Mouse (Mus musculus) hindbrain, postnatal 0 days (tissue): Measurements from ENCODE around the gene Slc29a4. TPM values are rescaled to one million over a fixed set of nuclear protein-coding genes. Genes with fewer than 3 reads are reported as not detected.

Experiments used
- ATAC-seq: fragments of 200-750 bp; cut with Nextera tagmentation; 2 replicates; pipeline ENCODE4 v1.8.0; 2017; ENCODE audit warnings: mild to moderate bottlenecking, moderate TSS enrichment, moderate library complexity
- DNase-seq: peaks from one replicate; pipeline ENCODE4 v3.0.0-alpha.2; 2015; ENCODE audit warnings: low spot score
- H3K27ac ChIP-seq: fragments of 300-500 bp; sonication (generic); 2 replicates; pipeline ENCODE4 v1.5.1; 2014; ENCODE audit warnings: mild to moderate bottlenecking
- H3K27me3 ChIP-seq: fragments of 300-500 bp; sonication (generic); 2 replicates; pipeline ENCODE4 v1.6.1; 2014; ENCODE audit warnings: low read length, mixed read lengths; ENCODE audit not compliant: insufficient read depth
- H3K36me3 ChIP-seq: fragments of 300-500 bp; sonication (generic); 2 replicates; pipeline ENCODE4 v1.6.1; 2014; ENCODE audit warnings: low read length, mixed read lengths; ENCODE audit not compliant: insufficient read depth
- H3K4me1 ChIP-seq: fragments of 300-500 bp; sonication (generic); 2 replicates; pipeline ENCODE4 v1.6.1; 2014; ENCODE audit warnings: antibody characterized with exemption, low read length, mixed read lengths; ENCODE audit not compliant: insufficient read depth
- H3K4me2 ChIP-seq: fragments of 300-500 bp; sonication (generic); 2 replicates; pipeline ENCODE4 v1.6.1; 2014; ENCODE audit warnings: low read depth, mild to moderate bottlenecking, low read length, moderate library complexity, mixed read lengths
- H3K4me3 ChIP-seq: fragments of 300-500 bp; sonication (generic); 2 replicates; pipeline ENCODE4 v1.5.1; 2014; ENCODE audit warnings: low read length
- H3K9ac ChIP-seq: fragments of 300-500 bp; sonication (generic); replicated peaks from 2 replicates; pipeline ENCODE4 v1.6.1; 2014; ENCODE audit warnings: mild to moderate bottlenecking, low read length, moderate library complexity, mixed read lengths
- H3K9me3 ChIP-seq: fragments of 300-500 bp; sonication (generic); 2 replicates; pipeline ENCODE4 v1.6.1; 2016; ENCODE audit warnings: low read length, mixed read lengths
- CTCF ChIP-seq: IDR thresholded peaks from 2 replicates; pipeline ENCODE4 v1.5.1; 2016; ENCODE audit warnings: antibody characterized with exemption, control low read depth, low read depth
- WGBS: fragments of 180-500 bp; shearing (Covaris S2); extraction: QIAGEN DNeasy Blood & Tissue Kit; methylation state at CpG from one replicate; pipeline ENCODE4 v1.1.7; 2014; 5-methylcytosine and 5-hydroxymethylcytosine counted together
- polyA plus RNA-seq: library from polyadenylated mRNA; unstranded; fragments of >200 nt; fragmentation: Nextera tagmentation; extraction: Ambion mirVana; gene quantifications from 2 replicates; pipeline ENCODE4 v1.2.1, GENCODE M21; 2015
- total RNA-seq: library from RNA; depleted of rRNA; stranded (reverse); fragments of >200 nt; gene quantifications from 2 replicates; pipeline ENCODE4 v1.2.3, GENCODE M21; 2014

Gene Slc29a4
- total and polyA plus RNA-seq, 2 experiments from 2014 or later: 67.1 to 80.1 TPM

DNA sequence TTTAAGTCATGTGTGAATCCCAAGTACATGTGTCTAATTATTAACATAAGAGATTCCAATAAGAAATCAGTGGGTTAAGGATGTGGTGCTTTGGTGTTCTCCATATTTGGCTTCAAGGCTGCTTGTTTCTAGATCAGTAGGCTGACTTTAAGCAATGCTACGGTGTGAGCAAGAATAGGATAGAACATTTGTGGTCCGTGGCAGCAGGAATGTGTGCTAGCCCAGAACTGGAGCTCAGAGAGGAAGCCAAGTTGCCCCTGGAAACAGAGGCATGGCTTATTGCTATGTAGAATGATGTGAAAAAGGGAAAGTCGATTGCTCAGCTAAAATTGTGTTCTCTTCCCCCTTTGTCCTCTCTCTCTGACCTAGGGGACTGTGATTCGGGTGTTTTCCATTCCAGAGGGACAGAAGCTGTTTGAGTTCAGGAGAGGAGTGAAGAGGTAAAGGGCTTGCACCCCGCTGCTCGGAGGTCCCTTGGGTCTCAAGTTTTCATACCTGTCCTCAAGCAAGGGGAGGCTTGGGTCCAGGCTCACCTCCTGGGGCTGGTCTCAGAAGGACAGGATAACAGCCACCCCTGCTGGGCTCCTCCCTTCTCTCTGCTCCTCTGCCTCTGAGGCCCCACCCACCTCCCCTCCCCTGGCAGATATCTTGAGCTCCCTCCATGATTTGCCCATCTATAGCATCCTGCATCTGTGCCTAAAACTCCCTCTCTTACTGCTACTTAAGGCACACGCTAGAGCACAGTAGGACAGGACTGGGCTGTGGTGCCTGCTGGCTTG lies 31.5 kb upstream of the Slc29a4 start:
- DNase-seq (peak; percentile 24), ATAC-seq (no peak)
- WGBS: 66% methylated on average over 7 of the region's 7 CpGs

DNA sequence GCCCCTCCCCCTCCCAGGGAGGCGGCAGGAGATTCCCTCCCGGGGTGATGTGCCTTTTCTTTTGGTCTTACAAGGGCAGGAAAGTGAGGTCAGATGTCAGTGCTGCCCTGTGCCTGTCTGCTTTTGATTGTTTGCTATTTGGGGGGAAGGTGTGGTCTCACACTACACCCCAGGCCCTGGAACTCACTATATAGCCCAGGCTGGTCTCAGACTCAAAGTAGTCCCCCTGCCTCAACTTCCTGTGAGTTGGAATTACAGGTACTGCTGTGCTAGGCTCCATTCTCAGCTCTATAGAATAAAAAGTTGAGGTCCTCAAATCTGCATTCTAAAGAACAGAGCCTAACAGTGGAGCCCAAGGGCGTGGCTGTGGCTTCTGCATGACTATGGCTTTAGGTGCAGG lies 24.4 kb upstream of the Slc29a4 start:
- Histone ChIP-seq H3K27me3 (no peaks in the 10 kb centered on the region), H3K27ac (no peak overlapping the region), H3K4me3 (no peak overlapping the region), H3K9me3 (no peaks in the 10 kb centered on the region), H3K4me1 (no peaks in the 10 kb centered on the region), H3K4me2 (no peak overlapping the region), H3K36me3 (peaks cover 48% of the 10 kb centered on the region), H3K9ac (no peak overlapping the region)
- no peak for TF ChIP-seq CTCF
- no peak for DNase-seq
- WGBS: 34% methylated on average over 3 of the region's 3 CpGs
- no peak for ATAC-seq

More for the DNA sequence above, 31.5 kb upstream of the Slc29a4 start:
- no peaks in the 10 kb centered on the region for H3K27me3 ChIP-seq
- H3K9ac ChIP-seq: no peak overlapping the region
- TF ChIP-seq CTCF: no peak
- H3K4me2 ChIP-seq: no peak overlapping the region
- no peak overlapping the region for H3K27ac ChIP-seq
- H3K4me3 ChIP-seq: no peak overlapping the region
- H3K9me3 ChIP-seq: no peaks in the 10 kb centered on the region
- peaks cover 88% of the 10 kb centered on the region for H3K36me3 ChIP-seq
- no peaks in the 10 kb centered on the region for H3K4me1 ChIP-seq

DNA sequence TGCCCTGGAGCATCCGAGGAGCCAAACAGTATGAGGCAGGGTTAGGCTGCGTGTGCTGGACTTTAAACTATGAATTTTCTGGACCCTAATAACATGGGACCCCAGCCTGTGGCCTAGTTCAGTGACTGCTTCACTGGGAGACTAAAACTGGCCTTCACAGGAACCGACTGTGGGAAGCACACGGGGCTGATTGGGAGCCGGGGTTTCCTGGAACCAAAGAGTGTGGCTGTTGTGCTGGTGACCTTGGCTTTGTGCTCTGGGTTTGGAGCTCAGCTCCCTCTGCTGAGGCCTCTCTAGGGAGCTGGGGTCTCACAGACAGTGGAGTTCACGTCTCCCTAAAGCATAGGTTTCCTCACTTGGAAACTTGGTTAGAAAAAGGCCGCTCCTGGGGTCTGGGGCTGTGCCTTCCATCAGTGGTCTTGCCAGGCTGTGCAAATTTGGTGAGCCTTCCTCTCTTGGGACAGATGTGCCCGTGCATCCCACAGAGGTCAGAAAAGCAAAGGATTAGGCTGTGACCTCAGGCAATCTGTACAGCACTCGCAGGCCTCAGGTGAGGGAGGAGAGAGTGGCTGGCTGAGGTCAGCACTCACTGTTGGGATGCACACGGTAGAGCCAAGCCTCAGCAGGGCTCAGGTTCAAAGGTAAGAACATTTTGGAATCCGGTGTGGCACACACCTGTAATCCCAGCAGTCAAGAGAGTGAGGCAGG lies 23.6 kb upstream of the Slc29a4 start:
- Histone ChIP-seq H3K4me1 (no peaks in the 10 kb centered on the region), H3K9ac (no peak overlapping the region), H3K36me3 (peaks cover 40% of the 10 kb centered on the region), H3K4me3 (no peak overlapping the region), H3K27ac (no peak overlapping the region), H3K4me2 (no peak overlapping the region), H3K9me3 (no peaks in the 10 kb centered on the region), H3K27me3 (no peaks in the 10 kb centered on the region)
- ATAC-seq (no peak), DNase-seq (no peak)
- WGBS: 90% methylated on average over 11 of the region's 11 CpGs
- TF ChIP-seq CTCF: no peak

GRCm38 (mm10) chr5:142669726-142670125 lies 22.6 kb upstream of the Slc29a4 start:
- Histone ChIP-seq H3K27ac (no peak overlapping the region), H3K4me3 (no peak overlapping the region), H3K9ac (no peak overlapping the region), H3K36me3 (peaks cover 30% of the 10 kb centered on the region), H3K4me2 (no peak overlapping the region), H3K27me3 (no peaks in the 10 kb centered on the region), H3K9me3 (no peaks in the 10 kb centered on the region), H3K4me1 (no peaks in the 10 kb centered on the region)
- WGBS: 59% methylated on average over 7 of the region's 7 CpGs
- DNase-seq (peak; percentile 69), ATAC-seq (peak; percentile 30; the same call in 1 of the 2 replicates)
- peak; percentile 63 for TF ChIP-seq CTCF

DNA sequence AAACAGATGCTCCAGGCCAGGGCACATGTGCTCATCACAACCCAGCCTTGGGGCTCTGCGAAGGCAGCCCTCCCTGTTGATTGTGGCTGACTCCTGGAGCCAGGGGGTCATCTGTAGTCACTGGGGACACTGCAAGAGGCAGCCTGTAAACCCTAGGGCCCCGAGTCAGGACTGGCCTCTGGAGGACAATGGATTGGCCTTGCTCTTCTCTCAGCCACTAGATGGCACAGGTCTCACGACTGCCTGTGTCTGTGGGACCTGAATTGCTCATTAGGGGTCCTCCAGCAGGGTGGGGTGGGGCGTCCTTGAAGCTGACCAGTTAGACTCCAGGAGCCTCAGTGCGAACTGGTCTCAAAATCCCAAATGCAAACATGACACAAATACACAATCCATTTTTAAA lies 19.2 kb upstream of the Slc29a4 start:
- peak; percentile 83 for TF ChIP-seq CTCF
- whole genome bisulfite sequencing: 22% methylated on average over 5 of the region's 5 CpGs
- H3K4me1 ChIP-seq: no peaks in the 10 kb centered on the region
- peak; percentile 66 for ATAC-seq
- DNase-seq: peak; percentile 72
- H3K4me3 ChIP-seq: no peak overlapping the region
- H3K27ac ChIP-seq: no peak overlapping the region
- H3K4me2 ChIP-seq: no peak overlapping the region
- no peak overlapping the region for H3K9ac ChIP-seq
- H3K9me3 ChIP-seq: no peaks in the 10 kb centered on the region
- no peaks in the 10 kb centered on the region for H3K36me3 ChIP-seq
- no peaks in the 10 kb centered on the region for H3K27me3 ChIP-seq

- no peak for TF ChIP-seq CTCF
- ATAC-seq (peak; percentile 30; the same call in 1 of the 2 replicates), DNase-seq (peak; percentile 38)
- no peaks in the 10 kb centered on the region for H3K36me3 ChIP-seq
- H3K9ac ChIP-seq: no peak overlapping the region
- WGBS: 45% methylated on average over 7 of the region's 7 CpGs
- no peaks in the 10 kb centered on the region for H3K4me1 ChIP-seq
- no peaks in the 10 kb centered on the region for H3K9me3 ChIP-seq
- H3K4me3 ChIP-seq: no peak overlapping the region
- no peaks in the 10 kb centered on the region for H3K27me3 ChIP-seq
- H3K27ac ChIP-seq: peak overlapping the region; percentile 8; the same call in 1 of the 2 replicates
- H3K4me2 ChIP-seq: no peak overlapping the region
These were observed 14.2 kb upstream of the Slc29a4 start for GRCm38 (mm10) chr5:142678141-142678571.

GRCm38 (mm10) chr5:142679065-142679464 lies 13.2 kb upstream of the Slc29a4 start:
- Histone ChIP-seq H3K36me3 (no peaks in the 10 kb centered on the region), H3K27ac (no peak overlapping the region), H3K9ac (no peak overlapping the region), H3K27me3 (no peaks in the 10 kb centered on the region), H3K4me3 (no peak overlapping the region), H3K9me3 (no peaks in the 10 kb centered on the region), H3K4me1 (no peaks in the 10 kb centered on the region), H3K4me2 (no peak overlapping the region)
- no peak for TF ChIP-seq CTCF
- no peak for ATAC-seq
- 92% methylated on average over 1 of the region's 1 CpGs for WGBS
- DNase-seq: no peak
